Mouse (Mus musculus) ES-CJ7 (cell line): Measurements from ENCODE around the gene Dhdds.
A peak's percentile ranks its signal among the peaks of the same experiment; 100 is the strongest.
"Not testable (repeated sequence)": the region's sequence is repeated elsewhere in the genome, so short reads cannot be mapped to it uniquely, and the experiment has no call there.

Source experiments
- DNase-seq: peaks from one replicate; pipeline ENCODE4 v3.0.0; 2011; ENCODE audit warnings: low read depth, low spot score

Gene Dhdds

DNA sequence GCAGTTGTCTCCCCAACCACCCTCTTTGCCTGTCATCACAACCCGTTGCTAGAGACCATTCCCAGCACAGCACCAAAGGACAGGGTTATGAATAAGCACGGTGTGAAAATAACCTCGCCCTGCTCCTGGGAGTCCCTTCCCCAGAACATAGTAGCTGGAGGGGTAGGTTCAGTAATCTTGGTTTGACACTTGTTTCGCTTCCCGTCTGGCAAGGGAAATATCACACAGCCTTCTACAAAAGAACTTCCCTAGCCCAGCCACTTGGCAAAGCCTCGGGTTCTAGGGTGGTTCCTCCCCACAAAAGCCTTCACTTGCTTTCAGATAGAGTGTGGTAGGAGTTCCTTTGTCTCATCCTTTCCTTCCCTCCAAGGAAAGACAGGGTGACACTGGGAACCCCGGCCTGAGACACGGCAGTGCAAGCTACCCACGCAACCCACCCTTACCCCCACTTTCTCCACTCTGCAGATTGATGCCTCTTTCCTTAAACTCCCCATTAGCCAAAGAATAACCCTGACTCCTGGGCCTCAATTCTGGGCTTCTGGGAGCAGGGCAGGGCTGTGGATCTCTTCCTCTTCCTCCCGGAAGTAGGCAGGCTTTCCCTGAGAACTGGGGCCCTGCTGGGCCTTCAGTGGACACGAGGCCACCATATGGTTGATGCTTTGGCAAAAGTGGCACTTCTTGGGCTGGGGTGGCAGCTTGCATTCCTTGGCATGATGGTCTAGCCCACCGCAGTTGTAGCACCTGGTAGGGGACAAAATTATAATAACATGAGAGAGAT lies 5.1 kb upstream of the Dhdds start:
- no peak for DNase-seq

DNA sequence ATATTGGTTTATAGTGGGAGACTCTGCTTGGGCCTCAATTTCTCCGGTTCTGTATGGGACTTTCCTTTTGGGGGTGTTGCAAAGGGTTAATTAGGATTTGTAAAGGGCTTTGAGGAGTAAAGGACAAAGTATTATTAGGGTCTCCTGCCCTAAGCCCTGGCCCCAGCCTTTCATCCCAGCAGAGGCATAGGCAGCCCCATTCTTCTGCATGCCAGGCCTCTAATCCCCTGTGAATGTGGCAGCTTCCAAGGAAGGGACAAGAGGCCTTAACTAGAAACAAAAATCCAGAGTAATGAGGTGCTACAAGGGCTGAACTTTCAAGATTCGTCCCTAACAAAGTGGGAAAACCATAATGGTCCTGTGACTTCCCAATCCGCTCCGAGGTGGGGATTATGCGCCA lies 2.2 kb upstream of the Dhdds start:
- DNase-seq = no peak

DNA sequence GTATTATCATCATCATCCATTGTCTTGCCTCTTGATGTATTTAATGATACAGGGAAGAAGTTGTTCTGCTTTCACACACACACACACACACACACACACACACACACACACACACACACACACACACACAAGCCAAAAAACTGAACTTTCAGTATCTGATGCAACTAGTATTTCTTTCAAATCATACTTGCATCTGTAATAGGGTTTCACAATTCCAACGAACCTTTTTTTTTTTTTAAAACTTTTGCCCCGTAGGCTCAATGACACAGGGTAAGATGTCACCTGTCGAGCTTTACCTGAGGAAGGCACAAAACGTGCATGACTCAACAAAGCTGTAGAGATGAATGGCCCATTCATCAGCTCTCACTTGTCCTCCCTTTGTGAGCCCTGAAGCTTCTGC lies 1.5 kb upstream of the Dhdds start:
- DNase-seq = no peak

DNA sequence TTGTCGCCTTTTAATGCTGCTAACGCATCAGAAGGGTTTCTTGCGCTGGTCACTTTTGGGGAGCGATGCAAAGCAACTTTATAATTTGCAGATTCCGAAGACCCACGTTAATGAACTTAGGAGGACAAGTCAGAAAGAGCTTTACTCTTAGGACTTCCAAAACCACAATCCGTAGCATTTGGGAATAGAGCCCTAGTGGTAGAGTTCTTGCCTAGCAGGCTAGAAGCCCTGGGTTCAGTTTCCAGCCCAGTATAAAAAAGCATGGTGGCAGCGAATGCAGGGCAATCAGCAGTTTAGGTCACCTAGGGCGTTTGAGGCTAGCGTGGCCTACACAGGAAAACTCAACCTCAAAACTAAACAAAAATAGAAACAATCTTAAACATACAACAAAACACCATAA lies 992 bp upstream of the Dhdds start:
- DNase-seq = peak; percentile 51

DNA sequence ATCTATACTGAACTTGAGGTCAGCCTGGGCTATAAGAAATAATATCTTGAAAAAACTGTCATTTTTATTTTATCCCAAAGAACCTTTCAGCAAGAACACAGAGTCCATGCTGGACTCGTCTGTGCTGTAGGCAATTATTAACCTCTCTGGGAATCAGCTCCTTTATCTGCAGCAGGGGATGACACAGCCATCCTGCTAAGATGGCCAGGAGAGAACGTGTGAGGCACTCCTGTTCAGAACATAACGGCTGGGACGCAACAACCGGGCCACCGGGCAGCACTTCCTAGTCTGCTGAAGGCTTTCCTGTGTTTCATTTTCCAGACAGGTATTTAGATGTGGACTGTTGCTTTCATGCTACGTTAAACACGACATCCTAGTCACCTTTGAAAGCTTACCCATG lies 6.0 kb downstream of the Dhdds start:
- no peak for DNase-seq

DNA sequence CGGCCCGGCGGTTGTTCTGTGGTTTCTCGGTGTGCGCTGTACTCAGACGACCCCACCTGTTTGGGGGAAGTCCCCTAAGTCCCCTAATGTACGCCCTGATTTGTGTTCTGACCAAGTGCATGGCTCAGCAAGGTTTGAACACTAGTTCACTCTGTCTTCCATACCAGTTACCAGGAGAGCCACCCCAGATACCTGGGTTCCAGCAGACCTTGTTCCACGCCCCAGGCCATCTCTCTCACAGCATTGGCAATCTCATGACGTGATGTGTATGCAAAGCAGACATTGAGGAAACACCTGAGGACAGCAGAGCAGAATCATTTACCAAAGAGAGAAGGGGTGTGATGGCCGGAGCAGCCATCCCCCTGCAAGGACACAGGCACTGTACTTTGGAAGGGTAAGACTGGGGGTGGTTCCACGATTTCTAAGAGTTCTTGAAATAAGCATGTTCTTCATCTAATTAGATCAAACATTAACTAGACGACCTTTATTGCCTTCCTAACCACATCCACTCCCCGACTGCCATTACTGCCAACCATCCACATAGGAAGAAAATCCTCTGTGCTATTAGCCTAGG lies 9.5 kb downstream of the Dhdds start:
- no peak for DNase-seq

DNA sequence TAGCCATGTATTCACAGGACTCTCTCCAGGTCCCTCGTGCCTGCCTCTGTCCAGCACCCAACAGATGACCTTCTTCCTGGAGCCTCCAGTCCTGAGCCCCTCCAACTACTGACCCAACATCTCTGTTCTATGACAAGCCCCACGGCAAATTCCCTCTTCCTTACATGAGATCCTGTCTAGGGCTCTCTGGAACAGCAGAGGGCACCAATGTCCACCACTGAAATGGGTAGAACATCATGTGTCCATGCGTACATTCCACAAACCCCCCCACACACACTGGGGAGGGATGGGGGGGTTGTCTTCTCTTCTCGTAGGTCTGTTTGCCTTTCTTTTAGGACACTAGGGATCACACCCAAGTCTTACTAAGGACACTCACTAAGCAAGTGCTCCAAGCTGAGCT lies 10.7 kb downstream of the Dhdds start:
- no peak for DNase-seq

DNA sequence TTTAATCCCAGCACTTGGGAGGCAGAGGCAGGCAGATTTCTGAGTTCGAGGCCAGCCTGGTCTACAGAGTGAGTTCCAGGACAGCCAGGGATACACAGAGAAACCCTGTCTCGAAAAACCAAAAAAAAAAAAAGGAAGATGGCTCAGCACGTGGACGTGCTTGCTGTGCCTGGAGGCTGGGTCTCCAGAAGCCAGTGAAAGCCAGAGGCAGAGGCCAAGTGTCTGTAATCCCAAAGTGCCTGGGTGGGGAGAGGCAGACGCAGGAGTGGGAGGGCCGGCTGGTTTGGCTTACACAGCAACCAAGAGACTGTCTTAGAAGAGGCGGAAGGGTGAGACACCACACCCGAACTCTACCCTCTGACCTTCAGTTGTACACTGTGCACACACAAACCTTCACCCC lies 12.4 kb downstream of the Dhdds start:
- not testable (repeated sequence) for DNase-seq

DNA sequence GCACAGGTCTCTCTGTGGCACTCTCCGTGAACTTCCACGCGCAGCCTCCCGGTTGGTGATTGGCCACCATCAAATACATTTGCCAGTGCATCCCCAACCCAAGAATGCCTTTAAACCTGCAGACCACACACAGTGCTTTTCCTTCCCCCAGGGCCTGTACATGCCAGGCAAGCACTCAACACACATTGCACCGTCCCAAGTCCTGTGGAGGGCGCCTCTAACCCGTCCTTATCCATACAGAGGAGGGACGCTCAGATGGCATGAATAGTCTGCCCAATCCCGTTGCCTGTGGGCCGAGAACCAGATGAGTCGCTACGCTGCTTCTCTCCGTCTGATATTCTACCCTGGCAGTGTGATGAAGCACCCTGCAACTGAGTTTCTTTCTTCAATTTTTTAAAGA lies 17.8 kb downstream of the Dhdds start:
- peak; percentile 75 for DNase-seq

DNA sequence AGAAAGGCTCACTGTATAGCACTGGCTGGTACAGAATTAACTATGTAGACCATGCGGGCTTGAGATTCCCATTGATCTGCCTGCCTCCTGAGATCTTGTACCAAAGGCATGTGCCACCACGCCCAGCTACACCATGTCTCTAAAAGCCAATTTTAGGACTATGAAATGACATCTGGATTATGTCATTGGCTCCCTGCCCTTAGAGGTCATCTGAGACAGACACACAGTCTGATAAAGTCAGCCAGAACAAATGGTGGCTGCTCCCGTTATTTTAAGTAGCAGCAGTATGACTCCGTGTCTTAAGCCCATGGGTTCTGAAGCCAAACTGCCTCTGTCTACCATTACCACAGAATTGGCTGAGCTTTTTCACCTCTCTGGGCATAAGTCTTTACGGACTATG lies 20.2 kb downstream of the Dhdds start:
- DNase-seq = no peak

DNA sequence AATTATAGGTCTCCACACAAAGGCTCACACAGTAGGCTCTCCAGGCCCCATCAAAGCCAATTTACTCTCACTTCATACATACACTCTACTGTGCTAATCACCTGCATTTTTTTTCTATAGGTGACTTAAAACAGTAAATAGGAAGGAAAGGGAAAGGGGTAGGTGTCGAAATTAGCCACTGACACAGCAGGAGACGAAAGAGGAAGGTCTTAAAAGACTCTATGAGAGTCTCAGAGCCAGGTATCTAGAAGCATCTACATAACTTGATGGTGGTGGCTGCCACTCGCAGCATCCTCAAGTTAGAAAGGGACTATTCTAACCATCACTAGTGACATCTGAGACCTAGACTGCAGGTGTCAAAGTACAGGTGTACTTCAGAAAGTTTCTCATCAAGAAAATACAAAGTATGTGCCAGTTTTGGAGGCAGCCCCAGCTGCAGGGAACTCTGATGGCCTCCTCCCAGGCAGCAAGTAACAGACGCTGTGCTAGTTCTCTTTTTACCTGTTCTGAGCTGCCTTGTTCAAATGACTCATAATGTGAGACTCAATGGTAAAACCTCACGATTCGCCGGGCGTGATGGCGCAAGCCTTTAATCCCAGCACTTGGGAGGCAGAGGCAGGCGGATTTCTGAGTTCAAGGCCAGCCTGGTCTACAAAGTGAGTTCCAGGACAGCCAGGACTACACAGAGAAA lies 22.6 kb downstream of the Dhdds start:
- DNase-seq = no peak

DNA sequence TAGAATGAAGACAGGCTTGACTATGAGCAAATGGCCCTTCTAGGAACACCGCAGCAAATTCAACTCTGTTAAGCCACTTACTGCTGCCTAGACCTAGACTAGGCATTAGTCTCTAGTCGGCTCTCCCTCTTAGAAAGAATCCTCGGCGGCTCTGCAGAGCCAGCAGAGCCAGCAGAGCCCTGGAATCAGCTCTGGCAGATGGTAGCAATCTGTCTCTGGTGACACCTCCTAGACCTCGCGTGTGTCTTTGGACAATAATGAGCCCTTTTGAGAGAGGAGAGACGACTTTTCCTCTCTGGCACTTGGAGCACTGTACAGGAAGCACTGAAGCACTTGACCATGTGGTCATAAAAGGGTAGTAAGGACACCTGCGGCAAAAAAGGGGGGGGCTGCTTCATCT lies 29.0 kb downstream of the Dhdds start:
- DNase-seq = no peak

DNA sequence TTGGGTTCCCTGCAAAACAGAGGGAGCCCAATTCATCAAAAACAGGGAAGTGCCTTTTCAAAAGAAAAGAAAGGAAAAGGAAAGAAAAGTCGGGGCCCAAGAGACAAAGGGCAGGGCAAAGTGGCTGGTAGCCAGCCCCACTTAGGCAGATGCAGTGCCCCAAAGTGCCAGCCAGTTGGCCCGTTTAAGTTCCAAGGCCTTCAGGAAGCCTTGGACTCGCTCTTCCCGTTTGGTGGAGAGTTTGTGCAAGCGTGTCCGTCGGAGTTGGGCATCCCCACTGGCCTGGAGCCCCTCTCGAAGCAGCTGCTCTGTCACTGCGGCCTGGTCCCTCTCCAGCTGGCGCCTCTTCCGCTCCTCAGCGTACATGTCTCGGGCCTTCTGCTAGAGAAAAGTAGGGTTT lies 29.8 kb downstream of the Dhdds start:
- DNase-seq = no peak

DNA sequence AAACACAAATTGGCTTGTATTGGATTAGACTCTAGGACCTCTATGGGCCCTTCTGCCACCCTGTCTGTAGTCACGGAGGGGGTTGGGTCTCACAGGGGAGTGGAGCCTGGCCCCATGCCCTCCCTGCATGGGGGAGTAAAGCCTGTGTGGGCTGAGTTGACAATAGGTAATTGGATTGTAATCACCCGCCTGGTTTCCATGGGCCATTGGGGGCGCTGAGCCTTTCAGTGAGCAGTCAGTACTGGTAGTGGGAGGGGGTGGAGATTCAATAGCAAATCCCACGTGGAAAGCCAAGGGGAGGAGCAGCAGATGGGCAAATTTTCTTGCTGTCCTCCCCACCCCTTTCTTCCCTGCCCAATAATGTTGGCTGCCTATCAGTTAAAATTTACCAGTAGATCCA lies 30.5 kb downstream of the Dhdds start:
- no peak for DNase-seq

DNA sequence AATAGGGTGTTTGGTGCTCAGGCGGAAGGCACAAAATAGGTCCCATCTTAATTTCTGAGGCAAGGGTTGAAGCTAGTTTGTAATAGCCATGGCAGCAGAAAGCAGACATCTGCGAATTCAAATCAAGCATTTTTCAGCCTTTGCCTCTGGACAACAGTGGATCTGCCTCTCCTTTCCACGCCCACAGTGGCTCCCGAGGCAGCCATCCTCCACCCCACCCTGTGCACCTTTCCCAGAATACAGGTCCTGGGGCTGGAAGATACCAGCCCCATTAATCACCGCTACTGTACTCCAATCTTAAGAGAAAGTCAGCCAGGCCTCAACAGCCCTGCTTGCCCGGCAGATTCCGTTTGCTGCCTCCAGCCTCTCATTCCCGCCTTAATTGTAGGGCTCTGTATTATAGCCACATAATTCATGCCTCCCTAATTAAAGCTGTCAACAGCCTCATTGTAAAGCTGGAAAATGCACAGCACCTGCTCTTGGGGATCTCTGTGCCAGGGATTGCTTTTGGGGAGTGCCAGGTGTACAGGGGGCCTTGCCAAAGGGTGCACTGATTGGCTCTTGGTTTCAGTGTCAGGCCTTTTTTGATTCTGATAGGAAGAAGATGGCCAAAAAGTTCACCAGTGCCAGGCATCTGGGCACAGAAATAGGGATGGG lies 31.5 kb downstream of the Dhdds start:
- DNase-seq = no peak

DNA sequence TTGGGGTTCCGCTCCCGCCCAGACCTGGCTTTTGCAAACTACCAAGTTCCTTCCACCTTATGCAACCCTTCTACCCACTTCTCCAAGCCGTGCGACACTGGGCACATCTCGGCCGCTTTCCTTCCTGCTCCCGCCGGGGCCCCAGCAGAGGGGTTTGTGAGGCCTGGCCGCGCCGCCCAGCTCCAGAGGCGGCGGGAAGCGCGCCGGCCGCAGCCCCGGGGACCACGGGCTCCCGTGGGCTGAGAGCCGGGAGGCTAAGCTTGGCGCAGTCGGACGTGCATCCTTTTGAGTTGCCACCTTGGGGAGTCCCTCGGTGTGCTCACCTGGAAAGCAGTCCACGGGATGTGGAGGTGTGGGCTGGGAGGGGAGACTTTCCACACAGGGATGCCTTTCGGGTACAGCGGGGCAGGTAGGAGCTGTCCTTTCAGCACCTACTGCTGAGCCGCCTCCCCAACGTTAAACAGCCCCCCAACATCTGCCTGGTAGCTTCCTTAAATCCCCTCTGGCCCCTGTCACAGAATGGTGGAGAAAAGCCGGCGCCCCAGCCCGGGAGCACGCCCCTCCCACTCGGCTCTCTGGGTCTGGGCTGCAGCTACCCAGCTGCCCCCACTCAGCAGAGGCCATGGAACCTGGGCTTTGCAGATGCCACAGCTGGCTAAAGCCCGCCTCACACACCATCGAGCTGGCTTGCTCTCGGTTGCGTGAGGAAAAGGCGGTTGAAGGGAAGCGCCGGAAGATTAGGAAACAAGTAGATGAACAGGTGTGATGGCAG lies 32.4 kb downstream of the Dhdds start, which contains the start of gene Hmgn2:
Hmgn2 (minus strand) TSS at position 501 of the 772 bp plus-strand sequence.
- peak; percentile 50 for DNase-seq

DNA sequence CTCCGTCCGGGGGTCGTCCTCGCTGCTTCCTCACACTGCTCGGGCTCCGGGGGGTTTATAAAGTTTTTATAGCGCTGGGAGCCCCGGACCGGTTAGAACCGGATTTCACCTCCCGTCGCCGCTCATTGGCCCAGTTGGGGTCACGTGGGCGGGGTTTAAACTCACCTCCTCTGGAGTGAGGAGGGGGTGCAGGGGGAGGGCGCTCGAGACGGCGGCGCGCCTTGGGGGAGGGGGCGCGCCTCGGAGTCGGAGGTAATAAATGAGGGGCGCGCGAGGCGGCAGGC lies 32.9 kb downstream of the Dhdds start:
- peak; percentile 97 for DNase-seq

DNA sequence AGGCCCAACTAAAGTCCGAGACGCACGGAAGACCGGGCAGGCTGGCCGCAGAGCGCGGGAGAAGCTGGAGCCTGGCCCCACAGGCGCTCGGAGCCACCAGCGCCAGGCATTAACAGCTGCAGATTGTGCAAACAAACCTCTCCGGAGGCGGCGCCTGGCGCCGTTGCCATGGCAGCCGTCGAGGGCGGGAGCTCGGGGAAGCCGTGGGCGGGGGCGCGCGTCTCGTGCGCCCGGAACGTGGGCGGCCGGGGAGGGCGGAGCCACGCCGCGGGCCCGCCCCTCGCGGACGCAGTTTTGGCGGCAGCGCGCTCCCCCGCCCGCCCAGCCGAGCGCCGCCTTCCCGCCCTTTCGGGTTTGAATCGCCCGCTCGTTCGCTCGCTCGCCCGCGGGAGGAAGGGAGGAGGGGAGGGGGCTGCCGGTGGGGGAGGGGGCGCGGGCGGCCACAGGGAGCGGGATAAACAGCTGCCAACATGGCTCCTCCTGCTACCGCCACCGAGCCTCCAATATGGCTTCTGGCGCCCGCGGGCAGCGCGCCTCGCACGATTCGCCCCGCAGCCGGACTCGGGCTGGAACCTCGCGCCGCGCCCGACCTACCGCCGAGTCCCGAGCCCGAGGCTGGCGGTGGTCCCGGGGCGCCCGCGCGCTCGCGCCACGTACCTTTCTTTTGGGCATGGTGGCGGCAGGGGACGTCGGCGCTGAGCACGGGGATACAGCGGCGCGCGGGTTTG lies 33.4 kb downstream of the Dhdds start:
- DNase-seq = peak; percentile 91

DNA sequence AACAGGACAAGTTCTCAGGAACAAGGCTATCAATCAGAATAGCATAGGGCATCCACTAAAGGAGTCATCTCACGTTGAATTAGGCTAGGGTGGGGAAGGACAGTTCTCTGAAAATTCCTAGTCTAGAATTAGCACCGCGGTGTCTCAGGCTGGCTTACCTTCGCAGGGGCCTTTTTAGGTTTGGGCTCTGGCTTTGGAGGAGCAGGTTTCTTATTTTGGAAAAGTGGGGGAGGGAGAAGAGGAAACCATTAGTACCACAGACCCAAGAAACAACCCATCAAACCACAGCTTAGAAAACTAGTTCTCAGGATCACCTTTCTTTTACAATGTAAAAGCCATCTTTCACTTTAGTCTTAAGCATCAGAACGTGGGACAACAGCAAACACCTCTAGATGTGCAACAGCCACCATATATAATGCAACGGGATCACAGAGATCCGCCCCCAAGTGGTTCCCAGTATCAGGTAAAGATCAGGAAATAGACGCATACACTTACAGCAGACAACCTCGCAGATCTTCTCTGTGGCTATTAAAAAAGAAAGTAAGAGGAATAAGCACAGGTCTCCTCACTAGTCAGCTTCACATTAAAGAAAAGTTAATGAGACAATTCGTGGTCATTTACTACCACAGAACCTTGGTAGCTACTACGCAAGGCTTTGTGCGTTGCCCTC lies 34.3 kb downstream of the Dhdds start:
- no peak for DNase-seq

DNA sequence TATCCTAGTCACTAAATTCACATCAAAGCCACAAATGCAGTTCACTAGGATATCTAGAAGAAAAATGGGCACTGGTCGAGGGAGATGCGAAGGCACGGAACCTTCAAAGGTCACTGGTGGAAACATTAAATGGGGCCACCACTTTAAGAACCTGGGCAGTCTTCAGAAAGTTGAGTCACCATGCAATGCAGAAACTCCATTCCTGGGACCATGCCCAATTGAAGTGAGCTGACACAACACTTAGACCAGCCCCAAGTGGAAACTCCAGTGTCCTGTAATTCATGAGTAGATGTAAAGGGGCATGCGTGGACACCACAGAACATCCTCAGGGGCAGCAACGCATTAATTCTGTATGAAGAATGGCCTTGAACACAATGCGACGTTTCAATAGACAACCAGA lies 38.2 kb downstream of the Dhdds start:
- no peak for DNase-seq

DNA sequence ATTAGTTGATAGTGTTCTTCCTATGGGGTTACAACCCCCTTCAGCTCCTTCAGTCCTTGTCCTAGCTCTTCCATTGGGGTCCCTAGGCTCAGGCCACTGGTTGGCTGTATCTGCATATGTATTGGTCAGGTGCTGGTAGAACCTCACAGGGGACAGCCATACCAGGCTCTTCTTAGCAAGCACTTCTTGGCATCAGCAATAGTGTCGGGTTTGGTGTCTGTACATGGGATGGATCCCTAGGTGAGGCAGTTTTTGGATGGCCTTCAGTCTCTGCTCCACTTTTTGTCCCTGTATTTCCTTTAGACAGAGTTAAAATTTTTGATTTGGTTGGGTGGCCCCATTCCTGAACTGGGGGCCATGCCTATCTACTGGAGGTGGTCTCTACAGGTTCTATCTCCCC lies 41.8 kb downstream of the Dhdds start:
- no peak for DNase-seq
